In genomic region chr14:25378717-25379224, GRCm38 (mm10) we compare ENCODE assay signal across 8 mouse cellular contexts.
A peak's percentile ranks its signal among the peaks of the same experiment; 100 is the strongest.
DNase-seq lines count a peak whose midpoint lies in the region; ATAC-seq and TF ChIP-seq lines count a peak whose summit lies in the region.

No protein-coding gene starts in this region.

- H3K4me1 ChIP-seq in ES-E14 (ENCODE audit: control insufficient read depth in 2 of 2, insufficient read depth in 2 of 2, low read length in 2 of 2, poor library complexity in 1 of 2) = peaks cover 2 to 13% of the 10 kb centered on the region in 2 experiments; a peak in 3 of 4 replicates
- peaks cover 55% of the 10 kb centered on the region for H3K4me1 ChIP-seq in heart, embryonic 12.5 days (replicated peaks)

- 4% methylated on average over 13 of the region's 13 CpGs for WGBS in heart, embryonic 12.5 days

- ATAC-seq in heart, embryonic 12.5 days (ENCODE audit: insufficient number of reproducible peaks, low FRiP score) = 0 out of 2 replicates have a peak, but pooled peaks have one; percentile 40

- no peaks in the 10 kb centered on the region for H3K27me3 ChIP-seq in heart, embryonic 12.5 days (replicated peaks)

- H3K36me3 ChIP-seq in ES-E14 (ENCODE audit: control insufficient read depth, insufficient read depth, low read length, poor library complexity, severe bottlenecking) = no peaks in the 10 kb centered on the region
- H3K36me3 ChIP-seq in heart, embryonic 12.5 days = no peaks in the 10 kb centered on the region

- H3K4me3 ChIP-seq in ES-E14 (ENCODE audit: insufficient read depth in 1 of 2, low read depth in 1 of 2, low read length in 2 of 2, poor library complexity in 1 of 2, severe bottlenecking in 1 of 2) = peak overlapping the region; percentile 66 to 75
- H3K4me3 ChIP-seq in heart, embryonic 12.5 days = peak overlapping the region; percentile 52
- H3K4me3 ChIP-seq in layer of hippocampus, adult 2 months = peak overlapping the region; percentile 78

- peak overlapping the region; percentile 91 for H3K27ac ChIP-seq in ES-E14 (ENCODE audit: insufficient read depth, low read depth, low read length, poor library complexity, severe bottlenecking)
- peak overlapping the region; percentile 100 for H3K27ac ChIP-seq in heart, embryonic 12.5 days (ENCODE audit: poor library complexity, severe bottlenecking)
- H3K27ac ChIP-seq in layer of hippocampus, adult 2 months = peak overlapping the region; percentile 100

- in situ Hi-C loops in ES-E14 (cut with MboI; ENCODE audit: low sequenced_read_pairs in 2 of 2, unreplicated experiment in 2 of 2) = no loop called here

- H3K9ac ChIP-seq in ES-E14 (ENCODE audit: insufficient read depth, low read depth, low read length, poor library complexity, severe bottlenecking) = peak overlapping the region; percentile 88
- H3K9ac ChIP-seq in heart, embryonic 12.5 days = peak overlapping the region; percentile 81

- H3K4me2 ChIP-seq in heart, embryonic 12.5 days = peak overlapping the region; percentile 68

- DNase-seq in 3134 (ENCODE audit: extremely low read depth, insufficient read length, low spot score) (peak; percentile 77), ES-E14 (ENCODE audit: low read depth, low spot score) (peak; percentile 13)
- DNase-seq in embryo, embryonic 9.5 days (ENCODE audit: extremely low spot score) = peak; percentile 52
- DNase-seq in layer of hippocampus, adult 2 months (ENCODE audit: low spot score in 2 of 2) = peak; percentile 20 to 26
- DNase-seq in lung, postnatal 14 days = peak; percentile 47
- DNase-seq in right cerebral cortex, postnatal 10 days (ENCODE audit: low spot score in 2 of 2) = peak; percentile 61 to 69
- DNase-seq in c-Kit-positive CD71-positive TER-119-positive erythroid progenitor cells, embryonic 14.5 days (ENCODE audit: low spot score) = no peak

- TF ChIP-seq CTCF in layer of hippocampus, adult 2 months (conservative IDR thresholded peaks at IDR 0.05) = no peak

- H3K9me3 ChIP-seq in ES-E14 (ENCODE audit: control insufficient read depth, insufficient read depth, low read depth, low read length) = no peaks in the 10 kb centered on the region
- no peaks in the 10 kb centered on the region for H3K9me3 ChIP-seq in heart, embryonic 12.5 days (replicated peaks)

TF ChIP-seq in ES-E14, 5 proteins besides CTCF, POLR2A, EP300 and RAD21:
- TF ChIP-seq ZNF384 (IDR thresholded peaks at IDR 0.05; ENCODE audit: low read depth, low read length) (no peak), HCFC1 (IDR thresholded peaks at IDR 0.05; ENCODE audit: borderline replicate concordance, insufficient read depth, low read length) (no peak), CHD2 (IDR thresholded peaks at IDR 0.05; ENCODE audit: low read depth, low read length) (no peak), MAFK (IDR thresholded peaks at IDR 0.05; ENCODE audit: insufficient read depth, low read depth, low read length) (no peak), ZC3H11A (IDR thresholded peaks at IDR 0.05; ENCODE audit: borderline replicate concordance, low read depth, low read length) (no peak)
TF ChIP-seq in ES-E14: peak in this region for 0.
